Mouse (Mus musculus) G1E (cell line): ENCODE data around the gene Tmc1. TPM values are rescaled to one million over a fixed set of nuclear protein-coding genes. Genes with fewer than 3 reads are reported as not detected.

ENCODE experiments used
- ATAC-seq: 2 replicates; pipeline ENCODE4 v1.8.0; 2016; ENCODE audit warnings: mild to moderate bottlenecking; ENCODE audit not compliant: insufficient number of reproducible peaks, poor library complexity, low FRiP score, severe bottlenecking; ENCODE audit errors: extremely low read depth
- DNase-seq: peaks from one replicate; pipeline ENCODE4 v3.0.0; 2012; ENCODE audit warnings: low spot score
- H3K27me3 ChIP-seq: 2 replicates; pipeline ENCODE4 v1.6.1; 2012; ENCODE audit warnings: mild to moderate bottlenecking, low read length, inconsistent platforms; ENCODE audit not compliant: insufficient read depth
- H3K36me3 ChIP-seq: replicated peaks from 2 replicates; pipeline ENCODE3; 2012; ENCODE audit warnings: mild to moderate bottlenecking, inconsistent platforms
- H3K4me1 ChIP-seq: 2 replicates; pipeline ENCODE4 v1.6.1; 2012; ENCODE audit warnings: low read depth, low read length, inconsistent platforms, mixed read lengths; ENCODE audit not compliant: insufficient read depth
- H3K4me3 ChIP-seq: 2 replicates; pipeline ENCODE4 v1.5.1; 2012; ENCODE audit warnings: low read depth, mild to moderate bottlenecking, inconsistent platforms, low read length, moderate library complexity, mixed read lengths
- H3K9me3 ChIP-seq: replicated peaks from 2 replicates; pipeline ENCODE4 v1.6.1; 2012; ENCODE audit warnings: inconsistent platforms
- CTCF ChIP-seq: IDR thresholded peaks from 2 replicates; pipeline ENCODE4 v1.5.1; 2012; ENCODE audit warnings: low read depth, low read length, inconsistent platforms, mixed read lengths
- GATA1 ChIP-seq: IDR thresholded peaks from 2 replicates; pipeline ENCODE4 v1.6.1; 2012; ENCODE audit warnings: borderline replicate concordance, low read length, inconsistent platforms, mixed read lengths
- GATA2 ChIP-seq: IDR thresholded peaks from 2 replicates; pipeline ENCODE4 v1.6.1; 2012; ENCODE audit warnings: low read depth, low read length, inconsistent platforms, borderline replicate concordance
- POLR2AphosphoS5 ChIP-seq: IDR thresholded peaks from 2 replicates; pipeline ENCODE4 v1.6.1; 2012; ENCODE audit warnings: low read depth, low read length, inconsistent platforms; ENCODE audit not compliant: insufficient replicate concordance
- TAL1 ChIP-seq: conservative IDR thresholded peaks from 2 replicates; pipeline ENCODE4 v1.6.1; 2012; ENCODE audit warnings: low read depth, low read length, inconsistent platforms, mixed read lengths
- polyA plus RNA-seq: library from polyadenylated mRNA; stranded (reverse); fragments of >175 nt; gene quantifications from 2 replicates; pipeline ENCODE4 v1.2.3, GENCODE M21; 2012
- total RNA-seq, 2 experiments: library from RNA; stranded (forward) in 1 of 2; stranded (reverse) in 1 of 2; fragments of 200-1000 nt in 1 of 2; fragments of >200 nt in 1 of 2; fragmentation: Nextera tagmentation in 1 of 2; gene quantifications; 2 replicates each; pipeline ENCODE4 v1.2.3; 2014 to 2017

Gene Tmc1
- total and polyA plus RNA-seq, 3 experiments = 0.44 TPM; not detected in 2

GRCm38 (mm10) chr19:20944446-20944845, 9.6 kb downstream of the Tmc1 start:
- ATAC-seq (no peak), DNase-seq (no peak)
- Histone ChIP-seq H3K4me3 (no peak overlapping the region), H3K27me3 (no peaks in the 10 kb centered on the region), H3K4me1 (no peaks in the 10 kb centered on the region), H3K9me3 (no peaks in the 10 kb centered on the region), H3K36me3 (no peaks in the 10 kb centered on the region)
- TF ChIP-seq CTCF (no peak), GATA1 (no peak), POLR2AphosphoS5 (no peak), GATA2 (no peak), TAL1 (no peak)

GRCm38 (mm10) chr19:20924282-20924681, 29.7 kb downstream of the Tmc1 start:
- no peak for ATAC-seq
- Histone ChIP-seq H3K36me3 (no peaks in the 10 kb centered on the region), H3K4me3 (no peak overlapping the region), H3K4me1 (no peaks in the 10 kb centered on the region), H3K9me3 (no peaks in the 10 kb centered on the region), H3K27me3 (no peaks in the 10 kb centered on the region)
- no peak for DNase-seq
- no peak for TF ChIP-seq GATA1
- TF ChIP-seq POLR2AphosphoS5 = no peak
- TF ChIP-seq GATA2 = no peak
- no peak for TF ChIP-seq CTCF
- TF ChIP-seq TAL1 = no peak

- TF ChIP-seq CTCF (no peak), GATA2 (no peak), POLR2AphosphoS5 (no peak), GATA1 (no peak)
- DNase-seq = no peak
- Histone ChIP-seq H3K9me3 (no peaks in the 10 kb centered on the region), H3K36me3 (no peaks in the 10 kb centered on the region), H3K4me1 (no peaks in the 10 kb centered on the region), H3K27me3 (no peaks in the 10 kb centered on the region), H3K4me3 (no peak overlapping the region)
- no peak for ATAC-seq
Observed at GRCm38 (mm10) chr19:20923336-20924211, 30.4 kb downstream of the Tmc1 start.

GRCm38 (mm10) chr19:20918241-20918640, 35.8 kb downstream of the Tmc1 start:
- Histone ChIP-seq H3K36me3 (no peaks in the 10 kb centered on the region), H3K27me3 (no peaks in the 10 kb centered on the region), H3K4me3 (no peak overlapping the region), H3K9me3 (no peaks in the 10 kb centered on the region), H3K4me1 (no peaks in the 10 kb centered on the region)
- TF ChIP-seq GATA1 = no peak
- no peak for TF ChIP-seq TAL1
- no peak for TF ChIP-seq CTCF
- TF ChIP-seq GATA2 = no peak
- TF ChIP-seq POLR2AphosphoS5 = no peak
- ATAC-seq = no peak
- DNase-seq = no peak

GRCm38 (mm10) chr19:20915151-20915550, 38.9 kb downstream of the Tmc1 start:
- Histone ChIP-seq H3K27me3 (no peaks in the 10 kb centered on the region; the same call in 1 of the 2 replicates), H3K4me3 (no peak overlapping the region), H3K9me3 (no peaks in the 10 kb centered on the region), H3K4me1 (no peaks in the 10 kb centered on the region), H3K36me3 (no peaks in the 10 kb centered on the region)
- ATAC-seq (no peak), DNase-seq (no peak)
- TF ChIP-seq GATA2 (no peak), GATA1 (no peak), TAL1 (no peak), POLR2AphosphoS5 (no peak), CTCF (no peak)

GRCm38 (mm10) chr19:20910356-20910755, 43.6 kb downstream of the Tmc1 start:
- Histone ChIP-seq H3K36me3 (no peaks in the 10 kb centered on the region), H3K9me3 (no peaks in the 10 kb centered on the region), H3K4me3 (no peak overlapping the region), H3K27me3 (no peaks in the 10 kb centered on the region; the same call in 1 of the 2 replicates), H3K4me1 (no peaks in the 10 kb centered on the region)
- TF ChIP-seq POLR2AphosphoS5 (no peak), GATA2 (no peak), TAL1 (no peak), GATA1 (no peak), CTCF (no peak)
- no peak for ATAC-seq
- DNase-seq = no peak
